Mouse (Mus musculus) G1E (cell line): ENCODE measurements around the gene Trim39. TPM values are rescaled to one million over a fixed set of nuclear protein-coding genes. Genes with fewer than 3 reads are reported as not detected.

ENCODE experiments used
- ATAC-seq: 2 replicates; pipeline ENCODE4 v1.8.0; 2016; ENCODE audit warnings: mild to moderate bottlenecking; ENCODE audit not compliant: insufficient number of reproducible peaks, poor library complexity, low FRiP score, severe bottlenecking; ENCODE audit errors: extremely low read depth
- DNase-seq: peaks from one replicate; pipeline ENCODE4 v3.0.0; 2012; ENCODE audit warnings: low spot score
- H3K27me3 ChIP-seq: 2 replicates; pipeline ENCODE4 v1.6.1; 2012; ENCODE audit warnings: mild to moderate bottlenecking, low read length, inconsistent platforms; ENCODE audit not compliant: insufficient read depth
- H3K36me3 ChIP-seq: replicated peaks from 2 replicates; pipeline ENCODE3; 2012; ENCODE audit warnings: mild to moderate bottlenecking, inconsistent platforms
- H3K4me1 ChIP-seq: 2 replicates; pipeline ENCODE4 v1.6.1; 2012; ENCODE audit warnings: low read depth, low read length, inconsistent platforms, mixed read lengths; ENCODE audit not compliant: insufficient read depth
- H3K4me3 ChIP-seq: 2 replicates; pipeline ENCODE4 v1.5.1; 2012; ENCODE audit warnings: low read depth, mild to moderate bottlenecking, inconsistent platforms, low read length, moderate library complexity, mixed read lengths
- H3K9me3 ChIP-seq: replicated peaks from 2 replicates; pipeline ENCODE4 v1.6.1; 2012; ENCODE audit warnings: inconsistent platforms
- CTCF ChIP-seq: IDR thresholded peaks from 2 replicates; pipeline ENCODE4 v1.5.1; 2012; ENCODE audit warnings: low read depth, low read length, inconsistent platforms, mixed read lengths
- GATA1 ChIP-seq: IDR thresholded peaks from 2 replicates; pipeline ENCODE4 v1.6.1; 2012; ENCODE audit warnings: borderline replicate concordance, low read length, inconsistent platforms, mixed read lengths
- GATA2 ChIP-seq: IDR thresholded peaks from 2 replicates; pipeline ENCODE4 v1.6.1; 2012; ENCODE audit warnings: low read depth, low read length, inconsistent platforms, borderline replicate concordance
- POLR2AphosphoS5 ChIP-seq: IDR thresholded peaks from 2 replicates; pipeline ENCODE4 v1.6.1; 2012; ENCODE audit warnings: low read depth, low read length, inconsistent platforms; ENCODE audit not compliant: insufficient replicate concordance
- TAL1 ChIP-seq: conservative IDR thresholded peaks from 2 replicates; pipeline ENCODE4 v1.6.1; 2012; ENCODE audit warnings: low read depth, low read length, inconsistent platforms, mixed read lengths
- polyA plus RNA-seq: library from polyadenylated mRNA; stranded (reverse); fragments of >175 nt; gene quantifications from 2 replicates; pipeline ENCODE4 v1.2.3, GENCODE M21; 2012
- total RNA-seq, 2 experiments: library from RNA; stranded (forward) in 1 of 2; stranded (reverse) in 1 of 2; fragments of 200-1000 nt in 1 of 2; fragments of >200 nt in 1 of 2; fragmentation: Nextera tagmentation in 1 of 2; gene quantifications; 2 replicates each; pipeline ENCODE4 v1.2.3; 2014 to 2017

Trim39 gene
- total and polyA plus RNA-seq, 3 experiments: 6.8 to 17.5 (median 14.9) TPM

GRCm38 (mm10) chr17:36265834-36266233, 6.2 kb downstream of the Trim39 start:
- peak; percentile 19 for DNase-seq
- Histone ChIP-seq H3K36me3 (peaks cover 85% of the 10 kb centered on the region), H3K9me3 (no peaks in the 10 kb centered on the region), H3K4me3 (no peak overlapping the region), H3K27me3 (no peaks in the 10 kb centered on the region), H3K4me1 (peaks cover 14% of the 10 kb centered on the region)
- TF ChIP-seq CTCF: no peak
- TF ChIP-seq GATA1: no peak
- no peak for TF ChIP-seq POLR2AphosphoS5
- TF ChIP-seq TAL1: no peak
- TF ChIP-seq GATA2: no peak
- ATAC-seq: no peak

- TF ChIP-seq GATA1 (no peak), CTCF (no peak), GATA2 (no peak), POLR2AphosphoS5 (no peak), TAL1 (no peak)
Observed at GRCm38 (mm10) chr17:36264273-36264925, 7.6 kb downstream of the Trim39 start.

GRCm38 (mm10) chr17:36261511-36262166, 10.4 kb downstream of the Trim39 start:
- Histone ChIP-seq H3K9me3 (no peaks in the 10 kb centered on the region), H3K27me3 (no peaks in the 10 kb centered on the region), H3K4me1 (peaks cover 9% of the 10 kb centered on the region), H3K36me3 (peaks cover 83% of the 10 kb centered on the region), H3K4me3 (no peak overlapping the region)
- DNase-seq (no peak), ATAC-seq (no peak)
- TF ChIP-seq TAL1 (no peak), GATA1 (no peak), GATA2 (no peak), POLR2AphosphoS5 (no peak), CTCF (no peak)

More at GRCm38 (mm10) chr17:36264273-36264925, 7.6 kb downstream of the Trim39 start:
- Histone ChIP-seq H3K4me3 (no peak overlapping the region), H3K36me3 (peaks cover 96% of the 10 kb centered on the region), H3K27me3 (no peaks in the 10 kb centered on the region), H3K9me3 (no peaks in the 10 kb centered on the region), H3K4me1 (peaks cover 3% of the 10 kb centered on the region; the same call in 1 of the 2 replicates)
- ATAC-seq: no peak
- no peak for DNase-seq

GRCm38 (mm10) chr17:36257969-36258368, 14.1 kb downstream of the Trim39 start, which contains the start of gene Rpp21:
Gene Rpp21, minus strand, starts transcription at chr17:36258069.
- Histone ChIP-seq H3K27me3 (no peaks in the 10 kb centered on the region), H3K36me3 (peaks cover 69% of the 10 kb centered on the region), H3K9me3 (no peaks in the 10 kb centered on the region), H3K4me3 (peak within 1 kb of the TSS; percentile 89), H3K4me1 (peaks cover 13% of the 10 kb centered on the region)
- DNase-seq (no peak), ATAC-seq (no peak)
- TF ChIP-seq TAL1 (no peak), GATA1 (no peak), GATA2 (no peak)

GRCm38 (mm10) chr17:36257241-36257947, 14.7 kb downstream of the Trim39 start:
- Histone ChIP-seq H3K36me3 (peaks cover 64% of the 10 kb centered on the region), H3K9me3 (no peaks in the 10 kb centered on the region), H3K4me3 (peak overlapping the region; percentile 89), H3K4me1 (peaks cover 13% of the 10 kb centered on the region), H3K27me3 (0 out of 2 replicates have a peak, but pooled peaks cover under 1% of the 10 kb centered on the region)
- DNase-seq (peak; percentile 90), ATAC-seq (peak; percentile 81)
- TF ChIP-seq POLR2AphosphoS5: no peak
- peak; percentile 37; the same call in 1 of the 2 replicates for TF ChIP-seq CTCF
- TF ChIP-seq GATA1: no peak
- TF ChIP-seq TAL1: no peak
- no peak for TF ChIP-seq GATA2

- Histone ChIP-seq H3K27me3 (peaks cover 9% of the 10 kb centered on the region; the same call in 1 of the 2 replicates), H3K4me3 (no peak overlapping the region), H3K4me1 (peaks cover 14% of the 10 kb centered on the region), H3K36me3 (peaks cover 22% of the 10 kb centered on the region), H3K9me3 (no peaks in the 10 kb centered on the region)
- no peak for TF ChIP-seq TAL1
- no peak for TF ChIP-seq CTCF
- no peak for TF ChIP-seq GATA2
- no peak for DNase-seq
- no peak for ATAC-seq
Observed at GRCm38 (mm10) chr17:36253087-36253600, 18.9 kb downstream of the Trim39 start.
